Mouse (Mus musculus): Measurements from ENCODE around the gene Shisa8. TPM values are rescaled to one million over a fixed set of nuclear protein-coding genes. Genes with fewer than 3 reads are reported as not detected.
"Not testable (repeated sequence)": the region's sequence is repeated elsewhere in the genome, so short reads cannot be mapped to it uniquely, and the experiment has no call there.

Gene Shisa8
- total RNA-seq (2021): 1 to 10 TPM; 1.5 to 2.0 TPM

DNA sequence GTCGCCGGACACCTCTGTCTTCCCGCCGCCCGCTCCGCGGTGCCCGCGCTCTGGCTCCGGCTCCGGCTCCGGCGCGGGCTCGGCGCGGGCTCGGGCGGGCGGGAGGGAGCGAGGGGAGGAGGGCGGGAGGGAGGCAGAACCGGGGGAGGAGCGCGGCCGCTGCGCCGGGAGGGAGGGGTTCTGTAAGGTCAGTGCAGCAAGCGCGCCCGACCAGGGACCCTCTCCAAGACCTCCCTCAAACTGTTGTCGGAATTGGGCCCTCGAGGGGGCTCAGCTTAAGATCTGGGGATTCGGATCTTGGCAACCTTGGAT lies at the start of gene Shisa8:
TSS of gene Shisa8 (minus strand) at position 64 of the 312 bp plus-strand sequence.
- DNase-seq: no peak
- intact Hi-C loops (cut with DNase I): no loop called here

DNA sequence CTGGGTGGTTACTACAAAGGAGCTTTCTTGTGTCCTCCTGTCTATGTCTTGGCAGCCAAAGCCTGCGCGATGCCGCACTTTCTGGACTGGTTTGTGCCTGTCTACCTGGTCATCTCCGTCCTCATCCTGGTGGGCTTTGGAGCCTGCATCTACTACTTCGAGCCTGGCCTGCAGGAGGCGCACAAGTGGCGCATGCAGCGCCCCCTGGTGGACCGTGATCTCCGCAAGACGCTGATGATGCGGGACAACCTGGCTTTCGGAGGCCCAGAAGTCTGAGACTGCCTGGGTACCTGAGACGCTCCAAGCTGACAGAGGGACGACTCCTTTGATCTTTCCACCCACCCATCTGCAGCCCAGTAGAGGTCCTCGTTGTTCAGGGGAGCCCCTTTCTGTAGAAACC lies 46.9 kb upstream of the Shisa8 start:
- DNase-seq: peak; percentile 85
- intact Hi-C loops (cut with DNase I): no loop called here

DNA sequence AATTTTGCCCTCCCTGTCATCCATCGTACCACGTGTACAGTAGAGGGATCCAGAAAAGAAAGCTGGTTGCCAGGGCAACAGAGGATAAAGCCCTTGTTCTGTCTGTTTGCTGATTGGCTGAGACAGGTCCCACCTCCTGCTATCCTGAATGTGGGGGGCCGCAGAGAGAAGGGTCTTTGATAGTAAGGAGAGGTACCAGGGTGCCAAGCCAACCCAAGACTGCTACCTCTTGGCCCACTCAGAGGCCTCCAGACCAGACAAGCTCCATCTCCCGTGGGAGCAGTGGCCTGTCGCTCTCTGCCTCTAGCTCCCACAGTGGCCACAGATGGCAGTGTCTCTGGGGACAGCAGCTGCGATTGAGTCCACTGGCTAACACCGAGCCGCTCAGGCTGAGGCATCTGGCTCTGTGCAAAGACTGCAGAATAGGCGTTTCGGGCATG lies 43.3 kb upstream of the Shisa8 start:
- DNase-seq: peak; percentile 84
- intact Hi-C loops (cut with DNase I): no loop called here

DNA sequence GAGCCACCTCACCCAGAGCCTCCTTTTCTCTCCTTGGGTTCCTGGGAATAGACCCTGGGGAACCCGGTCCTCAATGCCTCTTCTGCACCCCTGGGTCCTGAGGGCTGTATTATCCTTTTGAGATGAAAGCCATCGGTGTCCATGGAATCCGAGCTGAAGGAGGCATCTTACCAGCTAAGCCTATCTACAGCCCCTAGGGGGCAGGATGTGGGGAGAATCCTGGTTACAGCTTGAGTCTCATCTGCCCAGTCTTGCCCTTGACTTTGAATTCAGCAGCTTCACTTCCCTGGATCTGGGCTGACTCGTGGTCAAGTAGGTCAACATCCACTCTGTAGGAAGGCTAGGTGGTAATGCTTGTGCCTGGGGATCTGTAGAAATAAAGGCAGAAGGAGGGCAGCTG lies 42.6 kb upstream of the Shisa8 start:
- intact Hi-C loops (cut with DNase I): no loop called here
- no peak for DNase-seq

DNA sequence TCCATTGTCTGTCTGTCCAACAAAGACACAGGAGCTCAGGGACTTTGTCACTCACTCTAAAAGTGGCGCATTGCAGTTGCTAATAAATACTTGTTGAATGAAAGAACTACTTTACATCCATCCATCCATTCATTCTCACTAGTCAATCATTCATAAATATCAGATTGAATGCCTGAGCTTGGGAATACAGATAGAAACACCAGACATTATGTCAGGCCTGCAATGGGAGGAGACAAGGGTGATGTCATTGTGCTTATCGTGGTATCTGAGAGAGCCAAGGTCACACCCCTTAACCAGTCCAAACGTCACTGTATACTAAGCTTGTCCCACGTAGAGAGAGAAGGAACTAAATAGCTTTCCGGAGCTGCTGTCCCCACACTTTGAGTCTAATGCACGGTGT lies 39.5 kb upstream of the Shisa8 start, which contains the start of gene 1500009C09Rik:
TSS of gene 1500009C09Rik (plus strand) at position 301 of the 400 bp plus-strand sequence.
- intact Hi-C loops (cut with DNase I): no loop called here
- DNase-seq: no peak

DNA sequence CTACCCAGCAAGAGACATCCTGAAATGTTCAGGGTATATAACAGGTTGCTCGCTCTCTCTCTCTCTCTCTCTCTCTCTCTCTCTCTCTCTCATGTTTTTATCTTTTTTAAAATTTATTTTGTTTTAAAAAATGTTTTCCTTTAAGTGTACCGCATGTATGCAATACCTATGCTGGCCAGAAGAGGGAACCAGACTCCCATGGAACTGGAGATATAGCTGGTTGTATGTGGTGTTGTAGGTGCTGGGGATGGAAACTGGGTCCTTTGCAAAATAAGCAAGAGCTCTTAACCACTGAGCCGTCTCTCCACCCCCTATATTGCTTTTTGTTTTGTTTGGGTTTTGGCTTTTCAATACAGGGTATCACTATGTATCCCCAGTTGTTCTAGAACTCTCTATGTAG lies 39.0 kb upstream of the Shisa8 start:
- intact Hi-C loops (cut with DNase I): no loop called here
- no peak for DNase-seq

GRCm38 (mm10) chr15:82247131-82247776 lies 34.6 kb upstream of the Shisa8 start:
- intact Hi-C loops (cut with DNase I): no loop called here
- no peak for DNase-seq

- intact Hi-C loops (cut with DNase I): not testable (repeated sequence)
Measured at GRCm38 (mm10) chr15:82244805-82245161, 32.2 kb upstream of the Shisa8 start.

DNA sequence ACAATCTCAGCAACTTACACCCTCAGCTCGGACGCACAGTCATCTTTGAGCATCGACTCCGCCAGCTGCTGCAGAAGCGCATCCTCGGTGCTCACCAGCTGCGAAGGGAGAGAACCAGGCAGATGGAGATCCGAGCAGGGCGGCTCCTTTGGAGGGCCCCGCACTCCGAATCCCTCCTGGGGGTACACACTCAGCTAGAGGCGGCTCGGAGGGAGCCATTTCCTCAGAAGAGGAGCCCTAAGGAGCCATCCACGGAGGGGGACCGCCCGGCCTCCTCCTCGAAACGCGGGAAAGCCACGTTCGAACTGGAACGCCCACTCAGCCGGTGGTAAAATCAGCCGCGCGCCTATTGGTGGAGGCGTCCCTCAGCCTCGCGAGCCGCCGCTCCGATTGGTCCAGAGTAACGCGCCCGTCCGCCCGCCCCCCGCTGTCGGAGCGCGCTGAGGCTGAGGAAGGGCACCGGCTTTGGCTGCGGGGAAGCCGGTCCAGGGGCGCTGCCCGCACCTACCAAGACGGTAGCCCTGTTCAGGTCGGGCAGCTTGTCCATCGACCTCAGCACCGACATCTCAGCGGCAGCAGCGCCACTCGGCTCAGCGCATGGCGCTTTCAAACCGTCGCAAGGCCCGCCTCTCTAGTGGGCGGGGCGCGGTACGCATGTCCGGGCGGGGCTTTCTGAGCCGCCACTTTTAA lies 31.6 kb upstream of the Shisa8 start, which contains the start of gene Cenpm:
TSS of gene Cenpm (minus strand) at position 634 of the 690 bp plus-strand sequence.
- intact Hi-C loops (cut with DNase I): no loop called here
- DNase-seq: peak; percentile 95

More at GRCm38 (mm10) chr15:82244805-82245161, 32.2 kb upstream of the Shisa8 start:
- not testable (repeated sequence) for DNase-seq

DNA sequence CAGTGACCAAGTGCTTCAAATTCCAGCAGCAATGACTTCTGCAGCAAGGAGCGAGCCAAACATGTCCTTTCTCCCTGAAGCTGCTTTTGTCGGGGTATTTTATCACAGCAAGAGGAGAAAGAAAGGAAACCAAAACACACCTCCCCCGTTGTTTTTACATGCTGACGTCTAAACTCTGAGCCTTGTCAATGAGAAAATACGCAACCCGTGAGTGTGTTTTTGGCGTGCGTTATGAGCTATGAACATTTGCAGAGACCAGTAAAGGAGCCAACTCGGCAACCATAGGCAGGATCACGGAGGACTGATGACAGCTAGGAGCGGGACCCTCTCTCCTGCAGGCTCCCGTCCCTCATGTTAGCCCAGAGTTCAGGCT lies 31.1 kb upstream of the Shisa8 start:
- DNase-seq: no peak
- intact Hi-C loops (cut with DNase I): no loop called here

GRCm38 (mm10) chr15:82243311-82243710 lies 30.7 kb upstream of the Shisa8 start:
- DNase-seq: no peak
- intact Hi-C loops (cut with DNase I): no loop called here

- intact Hi-C loops (cut with DNase I): loop anchor here (2.0 kb wide), 1 partner anchor 172 kb away; no protein-coding TSS in a partner anchor
Measured at GRCm38 (mm10) chr15:82236565-82236964, 23.9 kb upstream of the Shisa8 start.

DNA sequence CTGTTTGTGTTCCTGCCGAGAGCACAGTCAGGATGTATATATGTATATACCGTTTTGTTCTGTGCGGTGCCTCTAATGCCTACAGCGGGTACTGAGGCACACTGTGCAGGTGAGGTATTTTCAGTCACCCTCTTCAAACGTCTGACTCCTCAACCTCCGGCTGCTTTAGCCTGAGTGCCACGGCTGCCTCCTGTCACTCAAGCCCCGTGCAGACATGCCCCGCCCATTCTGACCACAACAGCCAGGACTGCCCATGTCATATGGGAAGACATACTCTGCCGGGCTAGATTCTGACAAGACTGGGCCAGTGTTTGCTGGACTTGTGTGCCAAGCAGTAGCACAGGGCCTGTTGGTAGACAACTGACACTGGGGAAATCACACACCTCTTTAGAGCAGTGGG lies 23.0 kb upstream of the Shisa8 start:
- DNase-seq: no peak
- intact Hi-C loops (cut with DNase I): loop anchor here (2.0 kb wide), 1 partner anchor 171 kb away; no protein-coding TSS in a partner anchor

More at GRCm38 (mm10) chr15:82236565-82236964, 23.9 kb upstream of the Shisa8 start:
- DNase-seq: peak; percentile 80

DNA sequence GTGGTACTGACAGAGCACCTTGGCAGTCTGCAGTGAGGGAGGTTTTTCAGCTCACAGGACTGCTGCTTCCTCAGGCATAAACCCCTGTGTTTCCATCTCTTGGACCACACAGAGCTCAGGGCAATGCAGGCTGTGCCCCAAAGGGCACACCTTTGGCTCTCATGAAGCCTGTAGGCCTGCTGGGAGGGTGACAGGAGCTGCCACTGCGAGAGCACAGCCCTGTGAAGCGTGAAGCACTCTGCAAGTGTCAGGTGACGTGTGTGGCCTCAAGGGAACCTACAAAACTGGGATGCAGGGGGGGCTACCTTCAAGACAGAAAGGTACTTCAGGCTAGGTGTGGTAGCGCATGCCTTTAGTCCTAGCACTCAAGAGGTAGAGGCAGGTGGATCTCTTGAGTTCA lies 20.0 kb upstream of the Shisa8 start:
- no peak for DNase-seq
- intact Hi-C loops (cut with DNase I): no loop called here

GRCm38 (mm10) chr15:82231591-82232378 lies 19.2 kb upstream of the Shisa8 start:
- DNase-seq: peak; percentile 82
- intact Hi-C loops (cut with DNase I): no loop called here

DNA sequence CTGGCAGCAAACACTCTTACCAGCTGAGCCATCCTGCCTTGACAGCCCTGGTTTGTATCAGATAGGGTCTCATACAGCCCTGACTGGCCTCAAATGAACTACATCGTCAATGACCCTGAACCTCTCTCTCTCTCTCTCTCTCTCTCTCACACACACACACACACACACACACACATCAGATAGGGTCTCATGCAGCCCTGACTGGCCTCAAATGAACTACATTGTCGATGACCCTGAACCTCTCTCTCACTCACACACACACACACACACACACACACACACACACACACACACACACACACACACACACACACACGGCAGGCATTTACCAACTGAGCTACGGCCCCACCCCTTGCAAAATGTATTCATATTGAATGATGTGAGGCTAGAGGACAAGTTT lies 18.5 kb upstream of the Shisa8 start:
- intact Hi-C loops (cut with DNase I): no loop called here
- no peak for DNase-seq

DNA sequence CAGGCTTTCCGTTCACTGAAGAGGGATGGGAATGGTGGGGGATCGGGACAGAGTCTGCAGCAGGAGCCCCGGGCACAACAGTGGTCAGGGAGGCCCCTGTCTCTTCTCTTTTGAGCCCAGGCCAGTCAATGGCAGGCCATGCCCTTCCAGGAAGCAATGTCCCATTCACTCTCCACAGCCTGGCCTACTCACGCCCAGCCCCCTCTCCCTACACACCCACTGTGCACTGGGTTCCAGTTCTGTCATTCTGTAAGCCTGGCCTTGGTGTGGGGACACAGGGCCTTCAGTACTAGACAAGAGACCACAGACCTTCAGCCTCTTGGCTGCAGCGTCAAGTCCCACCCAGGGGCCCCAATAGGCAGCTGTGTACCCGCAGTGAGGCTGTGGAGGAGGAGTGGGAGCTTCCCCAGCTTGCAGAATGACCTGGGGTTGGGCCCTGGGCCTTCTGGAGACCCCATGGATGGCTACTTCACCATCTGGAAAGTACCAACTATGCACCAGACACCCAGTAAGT lies 17.5 kb upstream of the Shisa8 start:
- no peak for DNase-seq
- intact Hi-C loops (cut with DNase I): no loop called here

- intact Hi-C loops (cut with DNase I): no loop called here
- no peak for DNase-seq
Measured at GRCm38 (mm10) chr15:82229542-82230045, 17.0 kb upstream of the Shisa8 start.

DNA sequence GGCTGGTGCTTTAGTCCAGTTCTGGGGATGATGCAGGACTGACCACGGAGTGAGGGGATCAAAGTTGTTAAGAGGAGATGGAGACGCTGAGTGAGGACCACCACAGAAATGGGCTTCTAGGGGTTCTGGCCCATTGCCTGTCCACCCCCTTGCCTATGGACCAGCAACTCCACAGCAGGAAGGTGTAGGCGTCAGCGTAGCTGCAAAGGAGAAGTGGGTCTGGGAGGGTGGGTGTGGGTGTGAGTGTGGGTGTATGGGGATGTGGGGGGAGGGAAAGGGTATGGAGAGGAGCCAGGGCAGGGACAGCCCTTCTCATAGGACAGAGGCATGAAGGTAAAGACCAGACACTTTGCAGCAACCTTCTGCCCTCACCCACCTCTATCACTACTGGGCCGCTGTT lies 13.2 kb upstream of the Shisa8 start:
- intact Hi-C loops (cut with DNase I): no loop called here
- DNase-seq: no peak

GRCm38 (mm10) chr15:82224602-82225215 lies 12.1 kb upstream of the Shisa8 start:
- no peak for DNase-seq
- intact Hi-C loops (cut with DNase I): no loop called here

Data from left cerebral cortex, postnatal 4 days (tissue).